Mouse (Mus musculus) C2C12 (cell line): ENCODE measurements around the gene Fam173a. TPM values are rescaled to one million over a fixed set of nuclear protein-coding genes. Genes with fewer than 3 reads are reported as not detected.

Experiments
- H3K27me3 ChIP-seq: one replicate; pipeline ENCODE4 v1.6.1; 2011; ENCODE audit not compliant: control insufficient read depth, insufficient read depth, insufficient read length
- H3K36me3 ChIP-seq: one replicate; pipeline ENCODE4 v1.6.1; 2011; ENCODE audit not compliant: control insufficient read depth, insufficient read depth
- H3K4me3 ChIP-seq: one replicate; pipeline ENCODE4 v1.5.1; 2011; ENCODE audit warnings: mild to moderate bottlenecking, control low read depth; ENCODE audit not compliant: poor library complexity, insufficient read depth, severe bottlenecking
- H3K79me2 ChIP-seq: one replicate; pipeline ENCODE4 v1.6.1; 2011; ENCODE audit not compliant: control insufficient read depth, insufficient read depth
- H3K79me3 ChIP-seq: one replicate; pipeline ENCODE4 v1.6.1; 2011; ENCODE audit warnings: low read depth, control low read depth
- H3ac ChIP-seq: one replicate; pipeline ENCODE3; 2011; ENCODE audit warnings: low read depth; ENCODE audit not compliant: control insufficient read depth, insufficient read length
- CEBPB ChIP-seq: IDR thresholded peaks from one replicate; pipeline ENCODE4 v1.6.1; 2011; ENCODE audit warnings: low read depth, mild to moderate bottlenecking, control low read depth, moderate library complexity
- CTCF ChIP-seq: IDR thresholded peaks from one replicate; pipeline ENCODE4 v1.5.1; 2011; ENCODE audit not compliant: control insufficient read depth, insufficient read depth, insufficient read length
- FOSL1 ChIP-seq: IDR thresholded peaks from one replicate; pipeline ENCODE4 v1.8.0; 2011; ENCODE audit warnings: mild to moderate bottlenecking, low read length; ENCODE audit not compliant: poor library complexity, insufficient read depth, severe bottlenecking
- MAX ChIP-seq: IDR thresholded peaks from one replicate; pipeline ENCODE4 v1.6.1; 2011; ENCODE audit warnings: mild to moderate bottlenecking, control low read depth
- MYOD1 ChIP-seq: IDR thresholded peaks from one replicate; pipeline ENCODE4 v1.6.1; 2011; ENCODE audit warnings: low read depth; ENCODE audit not compliant: control insufficient read depth, insufficient read length
- MYOG ChIP-seq: IDR thresholded peaks from one replicate; pipeline ENCODE4 v1.6.1; 2011; ENCODE audit not compliant: control insufficient read depth, insufficient read length; ENCODE audit errors: extremely low read depth
- USF1 ChIP-seq: IDR thresholded peaks from one replicate; pipeline ENCODE4 v1.6.1; 2011; ENCODE audit warnings: low read depth, mild to moderate bottlenecking, control low read depth, moderate library complexity
- polyA plus RNA-seq: library from polyadenylated mRNA; unstranded; fragments of >200 nt; fragmentation: generic; extraction: Trizol; gene quantifications from one replicate; pipeline ENCODE4 v1.2.1, GENCODE M21; 2012; ENCODE audit warnings: missing spikeins

Gene Fam173a
- polyA plus RNA-seq, 1 experiment = 46.0 TPM

DNA sequence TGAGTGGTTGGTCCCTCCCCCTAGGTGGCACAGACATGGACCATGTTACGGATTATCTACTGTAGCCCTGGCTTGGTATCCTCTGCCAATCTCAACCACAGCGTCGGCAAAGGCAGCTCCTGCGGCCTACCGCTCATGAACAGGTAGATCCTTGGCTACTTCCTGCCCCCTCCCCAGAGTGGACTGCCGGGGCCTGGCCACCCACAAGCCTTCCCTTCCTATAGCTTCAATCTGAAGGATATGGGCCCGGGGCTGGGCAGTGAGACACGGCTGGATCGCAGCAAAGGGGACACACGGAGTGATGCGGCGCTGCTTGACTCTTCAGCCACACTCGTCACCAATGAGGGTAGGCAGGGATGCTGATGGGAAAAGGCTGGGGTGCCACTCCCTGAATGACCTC is 34.3 kb upstream of the Fam173a start:
- Histone ChIP-seq H3K79me3 (peaks cover 13% of the 10 kb centered on the region), H3ac (no peak overlapping the region), H3K27me3 (no peaks in the 10 kb centered on the region), H3K4me3 (no peak overlapping the region), H3K79me2 (peaks cover 34% of the 10 kb centered on the region), H3K36me3 (peaks cover 24% of the 10 kb centered on the region)
- TF ChIP-seq MAX (no peak), USF1 (no peak), CEBPB (no peak), MYOG (no peak), FOSL1 (no peak), MYOD1 (no peak), CTCF (no peak)

DNA sequence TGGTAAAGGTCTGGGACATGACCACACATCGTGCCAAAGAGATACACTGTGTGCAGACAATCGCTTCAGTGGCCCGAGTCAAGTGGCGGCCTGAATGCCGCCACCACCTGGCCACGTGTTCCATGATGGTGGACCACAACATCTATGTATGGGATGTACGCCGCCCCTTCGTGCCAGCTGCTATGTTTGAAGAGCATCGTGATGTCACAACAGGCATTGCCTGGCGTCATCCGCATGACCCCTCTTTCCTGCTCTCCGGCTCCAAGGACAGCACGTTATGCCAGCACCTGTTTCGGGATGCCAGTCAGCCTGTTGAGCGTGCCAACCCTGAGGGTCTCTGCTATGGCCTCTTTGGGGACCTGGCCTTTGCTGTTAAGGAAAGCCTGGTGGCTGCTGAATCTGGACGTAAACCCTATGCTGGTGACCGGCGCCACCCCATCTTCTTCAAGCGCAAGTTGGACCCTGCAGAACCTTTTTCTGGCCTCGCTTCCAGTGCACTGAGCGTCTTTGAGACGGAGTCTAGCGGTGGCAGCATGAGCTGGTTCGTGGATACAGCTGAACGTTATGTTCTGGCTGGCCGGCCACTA is 33.4 kb upstream of the Fam173a start:
- no peak overlapping the region for H3ac ChIP-seq
- no peak overlapping the region for H3K4me3 ChIP-seq
- H3K79me2 ChIP-seq = peaks cover 25% of the 10 kb centered on the region
- TF ChIP-seq CEBPB = no peak
- TF ChIP-seq MAX = no peak
- no peak for TF ChIP-seq MYOG
- no peak for TF ChIP-seq FOSL1
- TF ChIP-seq MYOD1 = no peak
- no peak for TF ChIP-seq CTCF
- no peak for TF ChIP-seq USF1
- H3K36me3 ChIP-seq = peaks cover 17% of the 10 kb centered on the region
- H3K27me3 ChIP-seq = no peaks in the 10 kb centered on the region
- peaks cover 4% of the 10 kb centered on the region for H3K79me3 ChIP-seq

DNA sequence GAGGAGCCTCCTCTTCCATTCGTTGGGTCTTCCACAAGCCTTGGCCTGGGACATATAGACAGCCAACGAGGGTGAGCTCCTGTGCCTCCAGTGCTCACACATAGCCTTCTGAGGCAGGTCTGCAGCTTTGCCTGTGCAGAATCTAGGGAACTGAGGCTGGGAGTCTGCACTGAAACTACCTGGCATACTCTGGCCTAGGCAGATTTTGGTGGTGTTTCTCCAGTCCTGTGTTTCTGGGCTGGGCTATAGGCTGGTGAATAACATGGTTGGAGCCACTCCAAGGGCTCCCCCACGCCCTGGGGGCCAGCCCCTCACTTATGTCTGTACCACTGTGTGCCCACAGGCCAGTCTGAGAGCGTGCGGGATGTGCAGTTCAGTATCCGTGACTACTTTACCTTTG is 32.6 kb upstream of the Fam173a start:
- Histone ChIP-seq H3K27me3 (no peaks in the 10 kb centered on the region), H3K4me3 (no peak overlapping the region), H3K36me3 (peaks cover 10% of the 10 kb centered on the region), H3K79me3 (no peaks in the 10 kb centered on the region), H3ac (no peak overlapping the region), H3K79me2 (peaks cover 17% of the 10 kb centered on the region)
- no peak for TF ChIP-seq USF1
- TF ChIP-seq MAX = no peak
- no peak for TF ChIP-seq MYOD1
- no peak for TF ChIP-seq CEBPB
- no peak for TF ChIP-seq CTCF
- no peak for TF ChIP-seq MYOG
- TF ChIP-seq FOSL1 = no peak

DNA sequence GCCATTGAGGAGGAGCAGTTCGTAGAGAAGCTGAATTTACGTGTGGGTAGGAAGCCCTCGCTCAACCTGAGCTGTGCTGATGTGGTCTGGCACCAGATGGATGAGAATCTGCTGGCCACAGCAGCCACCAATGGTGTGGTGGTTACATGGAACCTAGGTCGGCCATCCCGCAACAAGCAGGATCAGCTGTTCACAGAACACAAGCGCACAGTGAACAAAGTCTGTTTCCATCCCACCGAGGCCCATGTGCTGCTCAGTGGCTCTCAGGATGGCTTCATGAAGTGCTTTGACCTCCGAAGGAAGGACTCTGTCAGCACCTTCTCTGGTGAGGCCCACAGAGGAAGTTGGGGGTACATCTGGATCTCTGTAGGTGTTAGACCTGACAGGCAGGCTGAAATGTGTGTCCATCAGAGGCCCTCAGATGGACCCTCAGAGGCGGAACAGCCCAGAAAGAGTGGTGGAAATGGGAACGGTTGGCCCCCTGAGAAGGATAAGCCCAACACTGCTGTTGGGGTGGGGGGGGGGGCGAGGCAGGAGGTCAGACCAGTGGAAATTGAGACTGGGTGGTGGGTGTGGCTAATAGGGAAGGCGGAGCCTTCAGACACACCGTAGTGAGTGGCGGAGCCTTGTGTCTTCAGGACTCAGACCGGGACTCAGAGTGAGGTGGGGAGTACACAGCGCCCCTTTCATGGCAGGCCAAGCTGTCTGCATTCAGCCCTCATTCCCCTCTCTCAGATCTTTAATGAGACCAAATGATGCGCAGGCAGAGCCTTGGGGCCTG is 31.9 kb upstream of the Fam173a start:
- H3K36me3 ChIP-seq = peaks cover 3% of the 10 kb centered on the region
- H3K27me3 ChIP-seq = no peaks in the 10 kb centered on the region
- no peak overlapping the region for H3ac ChIP-seq
- no peak overlapping the region for H3K4me3 ChIP-seq
- H3K79me2 ChIP-seq = peaks cover 13% of the 10 kb centered on the region
- no peaks in the 10 kb centered on the region for H3K79me3 ChIP-seq
- no peak for TF ChIP-seq USF1
- TF ChIP-seq CTCF = no peak
- TF ChIP-seq MYOD1 = no peak
- TF ChIP-seq MYOG = no peak
- no peak for TF ChIP-seq FOSL1

DNA sequence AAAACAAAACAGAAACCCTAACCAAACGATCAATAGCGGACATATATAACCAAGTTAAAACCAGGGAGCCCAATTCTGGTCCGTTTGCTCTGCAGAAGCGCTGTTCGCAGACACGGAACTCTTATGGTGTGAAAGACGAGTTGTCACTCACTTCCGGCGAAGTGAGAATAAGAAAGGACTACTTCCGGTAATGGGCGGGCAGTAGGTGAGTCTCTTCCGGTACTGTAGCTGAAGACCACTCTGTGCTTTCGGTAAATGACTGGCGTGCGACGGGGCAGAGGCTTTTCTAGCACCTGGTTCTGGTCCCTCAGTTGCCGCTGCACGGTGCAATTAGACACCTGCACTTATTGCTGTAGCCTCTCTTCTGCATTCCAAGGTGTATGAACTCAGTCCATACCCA is 30.8 kb upstream of the Fam173a start, which contains the start of gene Wdr24:
Gene Wdr24 (plus strand): TSS at position 176 of the 400 bp plus-strand sequence.
- Histone ChIP-seq H3K79me3 (no peaks in the 10 kb centered on the region), H3K27me3 (no peaks in the 10 kb centered on the region), H3K4me3 (peak within 1 kb of the TSS; percentile 57), H3K36me3 (no peaks in the 10 kb centered on the region), H3ac (peak within 1 kb of the TSS; percentile 75), H3K79me2 (peaks cover 13% of the 10 kb centered on the region)
- TF ChIP-seq FOSL1 = no peak
